Mouse (Mus musculus) large intestine, adult 2 months (tissue): Measurements from ENCODE around the gene Naa40. TPM values are rescaled to one million over a fixed set of nuclear protein-coding genes. Genes with fewer than 3 reads are reported as not detected.

Source experiments
- DNase-seq: peaks from one replicate; pipeline ENCODE4 v3.0.0-alpha.2; 2012; ENCODE audit warnings: low read depth, low spot score
- WGBS: fragments of 180-500 bp; shearing (Covaris S2); methylation state at CpG from one replicate; pipeline ENCODE4 v1.1.7; 2018; 5-methylcytosine and 5-hydroxymethylcytosine counted together
- polyA plus RNA-seq: library from polyadenylated mRNA; depleted of rRNA; stranded (reverse); fragments of >200 nt; gene quantifications from 2 replicates; pipeline ENCODE4 v1.2.3, GENCODE M21; 2012

Naa40 gene
- polyA plus RNA-seq, 1 experiment, result 24.2 TPM

- no peak for DNase-seq
- 76% methylated on average over 4 of the region's 4 CpGs for WGBS
Observed at GRCm38 (mm10) chr19:7266421-7266831, 25.4 kb upstream of the Naa40 start.

- no peak for DNase-seq
- 47% methylated on average over 14 of the region's 14 CpGs for WGBS
Observed at GRCm38 (mm10) chr19:7265478-7266191, 24.7 kb upstream of the Naa40 start.

- DNase-seq, result no peak
- WGBS, result 43% methylated on average over 6 of the region's 6 CpGs
Observed at GRCm38 (mm10) chr19:7264766-7265331, 23.9 kb upstream of the Naa40 start.

GRCm38 (mm10) chr19:7264088-7264765 is 23.2 kb upstream of the Naa40 start:
- DNase-seq, result no peak
- 19% methylated on average over 9 of the region's 9 CpGs for WGBS

GRCm38 (mm10) chr19:7262592-7262991 is 21.6 kb upstream of the Naa40 start:
- WGBS, result 93% methylated on average over 1 of the region's 1 CpGs

GRCm38 (mm10) chr19:7261964-7262363 is 21.0 kb upstream of the Naa40 start:
- DNase-seq, result no peak
- WGBS, result 94% methylated on average over 3 of the region's 3 CpGs

More at GRCm38 (mm10) chr19:7262592-7262991, 21.6 kb upstream of the Naa40 start:
- no peak for DNase-seq

GRCm38 (mm10) chr19:7261476-7261875 is 20.5 kb upstream of the Naa40 start:
- 91% methylated on average over 1 of the region's 1 CpGs for WGBS
- DNase-seq, result no peak

- DNase-seq, result no peak
- 23% methylated on average over 5 of the region's 5 CpGs for WGBS
Observed at GRCm38 (mm10) chr19:7257881-7258280, 16.9 kb upstream of the Naa40 start.

GRCm38 (mm10) chr19:7246021-7246420 is 5.0 kb upstream of the Naa40 start:
- DNase-seq, result no peak
- 39% methylated on average over 3 of the region's 3 CpGs for WGBS

- DNase-seq, result no peak
- WGBS, result under 1% methylated on average over 13 of the region's 13 CpGs
Observed at GRCm38 (mm10) chr19:7240291-7240690, 692 bp downstream of the Naa40 start.

- DNase-seq, result no peak
- WGBS, result 78% methylated on average over 3 of the region's 3 CpGs
Observed at GRCm38 (mm10) chr19:7239574-7239973, 1.4 kb downstream of the Naa40 start.

- DNase-seq, result no peak
- WGBS, result 90% methylated on average over 4 of the region's 4 CpGs
Observed at GRCm38 (mm10) chr19:7236742-7237141, 4.2 kb downstream of the Naa40 start.

GRCm38 (mm10) chr19:7236011-7236410 is 5.0 kb downstream of the Naa40 start:
- no peak for DNase-seq
- 97% methylated on average over 2 of the region's 2 CpGs for WGBS

GRCm38 (mm10) chr19:7235461-7235860 is 5.5 kb downstream of the Naa40 start:
- WGBS, result 64% methylated on average over 9 of the region's 9 CpGs
- DNase-seq, result no peak

GRCm38 (mm10) chr19:7234537-7235221 is 6.3 kb downstream of the Naa40 start:
- no peak for DNase-seq
- whole genome bisulfite sequencing, result 46% methylated on average over 8 of the region's 8 CpGs

GRCm38 (mm10) chr19:7226511-7226914 is 14.5 kb downstream of the Naa40 start:
- WGBS, result 16% methylated on average over 6 of the region's 6 CpGs
- DNase-seq, result peak; percentile 87

- WGBS, result 63% methylated on average over 9 of the region's 9 CpGs
- no peak for DNase-seq
Observed at GRCm38 (mm10) chr19:7225096-7225690, 15.8 kb downstream of the Naa40 start.

- 93% methylated on average over 3 of the region's 3 CpGs for WGBS
Observed at GRCm38 (mm10) chr19:7224253-7224652, 16.7 kb downstream of the Naa40 start.

GRCm38 (mm10) chr19:7223488-7223887 is 17.5 kb downstream of the Naa40 start:
- DNase-seq, result no peak

More at GRCm38 (mm10) chr19:7224253-7224652, 16.7 kb downstream of the Naa40 start:
- DNase-seq, result no peak

- 88% methylated on average over 6 of the region's 6 CpGs for WGBS
- no peak for DNase-seq
Observed at GRCm38 (mm10) chr19:7222196-7222595, 18.8 kb downstream of the Naa40 start.
